Mouse (Mus musculus): Measurements from ENCODE around the gene Mapk9.

Mapk9 gene

DNA sequence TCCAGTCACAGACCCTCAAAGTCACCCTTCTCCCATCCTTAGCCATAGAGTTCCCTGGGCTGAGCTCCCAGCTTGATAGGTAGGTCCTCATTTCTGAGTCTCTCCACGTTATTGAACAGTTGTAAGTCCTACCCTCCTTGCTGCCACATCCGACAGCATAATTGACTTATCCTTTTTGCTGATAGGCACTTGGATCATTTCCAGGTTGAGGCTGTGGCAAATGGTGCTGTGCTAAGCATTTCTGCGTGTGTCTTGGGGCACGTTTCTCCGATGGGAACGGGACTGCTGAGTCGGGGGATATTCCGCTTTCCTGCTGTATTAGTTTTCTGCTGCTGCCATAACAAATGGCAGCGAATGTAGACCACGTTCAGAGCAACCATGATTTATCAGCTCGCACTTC, 47.3 kb downstream of the Mapk9 start:
- DNase-seq (ENCODE audit: low spot score), result no peak

- no peak for DNase-seq (ENCODE audit: low spot score)
These were observed 49.5 kb downstream of the Mapk9 start for GRCm38 (mm10) chr11:49895966-49896590.

DNA sequence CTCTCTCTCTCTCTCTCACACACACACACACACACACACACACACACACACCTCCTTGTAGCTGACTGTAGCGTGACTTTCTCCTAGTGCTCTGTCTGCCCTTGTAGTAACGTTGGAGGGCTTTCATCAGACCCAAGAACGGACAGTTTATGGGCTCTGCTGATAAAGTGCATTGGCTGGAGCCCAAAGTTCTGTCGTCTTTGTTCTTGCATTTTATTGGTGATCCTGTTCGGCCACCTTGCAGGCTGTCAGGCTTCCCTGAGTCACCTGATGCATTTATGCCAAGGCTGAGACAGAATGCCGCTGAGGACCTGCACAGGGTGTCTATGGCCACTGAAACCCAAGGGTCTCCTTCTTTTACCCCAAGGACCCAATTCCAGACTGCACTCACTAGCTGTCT, 53.5 kb downstream of the Mapk9 start:
- no peak for DNase-seq (ENCODE audit: low spot score)

DNA sequence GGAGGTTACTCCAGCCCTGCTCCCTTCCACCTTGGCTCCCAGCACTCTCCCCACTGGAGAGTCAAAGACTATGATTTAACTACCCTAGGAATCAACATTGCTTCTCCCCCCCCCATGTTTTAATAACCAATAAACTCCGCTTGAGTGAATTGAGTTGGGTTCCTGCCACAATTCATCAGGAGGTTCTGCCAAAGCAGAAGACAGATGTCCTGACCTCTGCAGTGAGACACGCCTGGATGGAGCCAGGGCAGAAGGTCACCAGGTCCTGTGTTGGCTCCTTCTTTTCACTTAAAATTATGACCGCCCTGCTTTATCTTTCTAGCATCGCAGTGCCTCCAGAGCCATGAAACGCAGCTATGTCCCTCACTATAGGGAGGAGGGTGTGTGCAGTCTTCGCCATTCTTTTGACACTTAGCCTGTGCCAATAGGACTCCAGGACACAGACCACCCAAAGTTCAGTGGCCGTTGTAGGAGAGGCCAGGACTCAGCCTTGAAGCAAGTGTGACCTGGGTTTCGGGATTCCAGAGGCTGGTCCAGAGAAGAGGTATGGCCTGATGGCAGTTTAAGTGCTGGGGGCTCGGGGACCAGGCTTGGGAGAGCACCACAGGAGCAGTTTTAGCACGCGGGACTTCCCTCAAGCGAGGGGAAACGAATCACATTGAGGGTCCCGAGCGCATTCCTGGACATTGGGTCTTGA, 54.6 kb downstream of the Mapk9 start:
- no peak for DNase-seq (ENCODE audit: low spot score)

DNA sequence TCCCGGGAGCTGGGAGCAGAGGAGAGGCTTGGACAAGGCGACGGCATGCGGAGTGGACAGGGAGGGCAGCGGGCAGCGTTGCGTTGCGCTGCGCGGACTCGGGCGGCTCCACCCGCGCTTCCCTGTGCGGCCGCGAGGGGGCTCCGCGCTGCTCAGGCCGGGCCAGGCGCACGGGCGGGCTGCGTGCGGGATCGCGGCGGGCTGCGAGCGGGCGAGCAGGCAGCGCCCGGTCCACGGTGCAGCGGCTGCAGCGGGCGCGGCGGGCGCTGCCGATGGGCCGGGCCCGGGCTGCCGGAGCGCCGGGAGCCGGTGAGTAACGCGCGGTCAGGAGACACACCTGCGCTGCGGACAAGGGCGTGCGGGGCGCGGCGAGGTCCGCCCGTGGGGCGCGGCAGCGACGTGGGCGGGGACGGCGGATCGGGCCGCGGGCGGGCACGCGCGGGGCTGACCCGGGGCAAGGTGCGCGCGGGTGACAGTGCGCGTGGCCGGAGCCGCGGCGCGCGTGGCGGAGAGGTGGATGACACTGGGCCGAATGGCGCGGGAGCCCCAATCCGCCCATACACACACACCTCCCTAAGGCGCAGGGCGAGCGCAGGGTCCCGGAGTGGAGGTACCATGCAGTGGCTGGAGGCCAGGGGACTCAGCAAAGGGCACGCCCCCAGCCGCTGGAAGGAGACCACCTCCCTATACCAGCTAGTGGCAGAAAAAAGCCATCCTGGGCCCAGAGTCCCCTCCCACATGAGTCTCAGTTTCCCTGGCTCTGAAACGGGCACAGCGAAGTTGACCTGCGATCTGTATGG, 55.3 kb downstream of the Mapk9 start, which contains the start of gene Rasgef1c:
Gene Rasgef1c, plus strand, starts transcription at position 177 of the 800 bp plus-strand sequence.
- no peak for DNase-seq (ENCODE audit: low spot score)

GRCm38 (mm10) chr11:49903333-49903732, 56.8 kb downstream of the Mapk9 start:
- no peak for DNase-seq (ENCODE audit: low spot score)

- DNase-seq (ENCODE audit: low spot score), result no peak
These were observed 72.1 kb downstream of the Mapk9 start for GRCm38 (mm10) chr11:49918521-49919180.

DNA sequence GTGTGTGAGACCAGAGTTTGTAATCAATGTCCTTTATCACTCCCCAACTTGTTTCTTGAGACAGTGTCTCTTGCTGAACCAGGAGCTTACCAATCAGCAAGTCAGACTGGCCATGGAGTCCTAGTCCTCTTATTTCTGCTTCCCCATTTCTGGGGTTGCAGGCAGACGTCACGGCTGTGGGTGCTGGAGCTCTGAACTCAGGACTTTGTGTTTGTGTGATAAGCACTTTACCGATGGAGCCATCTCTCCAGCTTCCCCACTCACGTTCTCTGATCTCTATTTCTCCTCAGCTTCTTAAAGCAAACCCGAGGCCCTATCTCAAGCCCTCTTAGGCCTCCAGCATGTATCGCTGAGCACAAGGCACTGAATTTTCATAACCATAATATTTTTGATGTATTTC, 72.8 kb downstream of the Mapk9 start:
- DNase-seq (ENCODE audit: low spot score), result no peak

DNA sequence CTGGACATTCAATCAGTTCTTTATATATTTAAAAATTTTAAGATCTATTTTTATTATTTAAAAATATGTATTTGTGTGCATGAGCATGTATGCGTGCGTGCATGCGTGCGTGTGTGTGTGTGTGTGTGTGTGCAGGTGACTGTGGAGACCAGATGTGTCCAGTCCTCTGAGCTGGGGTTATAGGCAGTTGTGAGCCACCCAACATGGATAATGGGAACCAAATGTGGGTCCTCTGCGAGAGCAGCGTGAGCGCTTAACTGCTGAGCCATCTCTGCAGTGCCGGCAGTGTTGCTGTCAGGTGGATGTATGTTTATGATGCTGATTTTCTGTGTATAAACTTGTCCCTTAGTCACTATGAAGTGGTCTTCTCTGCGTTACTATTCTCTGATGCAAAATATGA, 77.0 kb downstream of the Mapk9 start:
- no peak for DNase-seq (ENCODE audit: low spot score)

DNA sequence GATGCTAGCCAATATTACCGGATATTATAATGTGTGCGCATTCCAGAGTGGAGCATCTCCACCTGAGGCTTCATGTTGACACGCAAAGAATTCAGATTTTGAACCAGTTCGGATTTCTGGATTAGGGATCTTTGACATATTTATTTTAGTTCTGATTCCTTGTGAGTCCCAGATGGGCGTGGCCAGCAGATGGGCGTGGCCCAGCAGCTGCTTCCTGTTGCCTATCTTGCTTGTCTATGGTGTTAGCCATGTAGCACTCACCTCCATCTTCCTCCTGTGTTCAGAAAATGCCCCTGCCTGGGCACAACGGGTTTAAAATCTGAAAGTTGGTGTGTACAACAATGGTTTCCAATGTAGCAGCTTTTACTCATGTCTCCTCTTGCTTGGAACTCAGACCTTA, 79.6 kb downstream of the Mapk9 start:
- DNase-seq (ENCODE audit: low spot score), result no peak

- DNase-seq (ENCODE audit: low spot score), result no peak
These were observed 80.6 kb downstream of the Mapk9 start for GRCm38 (mm10) chr11:49927169-49927568.

- no peak for DNase-seq (ENCODE audit: low spot score)
These were observed 81.1 kb downstream of the Mapk9 start for GRCm38 (mm10) chr11:49927670-49928069.

DNA sequence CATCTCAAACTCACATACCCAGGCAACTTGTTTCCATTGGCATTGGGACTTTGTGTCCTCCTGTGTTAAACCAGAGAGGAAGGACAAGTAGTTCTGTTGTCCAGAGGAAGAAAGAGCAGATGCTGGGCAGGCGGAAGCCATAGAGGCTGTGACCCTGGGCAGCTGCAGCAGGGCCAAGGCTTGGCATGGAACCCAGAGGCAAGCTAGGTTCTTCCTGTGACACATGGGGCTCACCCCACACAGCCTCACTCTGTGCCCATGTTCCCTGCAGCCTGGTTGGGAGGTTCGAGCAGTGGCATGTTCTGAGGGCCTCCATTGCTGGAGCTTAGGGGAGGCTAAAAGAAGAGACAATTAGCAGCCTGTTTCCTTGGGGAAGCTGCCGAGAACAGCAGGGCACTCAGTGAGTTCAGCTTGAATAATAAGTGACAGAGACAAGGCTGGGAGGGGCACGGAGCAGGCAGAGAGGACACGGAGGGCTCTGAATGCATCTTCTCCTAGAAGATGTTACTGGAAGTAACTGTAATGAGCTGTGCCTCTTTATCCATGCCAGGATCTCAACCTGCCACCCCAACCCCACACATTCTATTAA, 84.6 kb downstream of the Mapk9 start:
- DNase-seq (ENCODE audit: low spot score), result no peak

DNA sequence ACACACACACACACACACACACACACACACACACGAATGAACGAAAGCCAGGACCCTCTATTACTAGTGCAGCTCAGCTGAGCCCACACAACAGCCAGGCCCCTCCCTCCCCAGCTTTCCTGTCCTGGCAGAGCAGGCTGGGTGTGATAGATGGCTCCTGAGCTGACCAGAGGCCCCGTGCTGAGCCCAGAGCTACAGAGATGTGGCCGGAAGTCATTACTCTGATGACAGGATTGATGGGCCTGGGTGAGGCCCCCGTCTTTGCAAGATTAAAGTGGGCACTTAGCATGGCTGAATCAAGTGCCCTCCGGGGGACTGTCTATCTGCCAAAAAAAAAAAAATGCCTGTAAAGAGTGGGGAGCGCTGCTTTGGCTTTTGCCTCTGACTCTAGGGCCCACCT, 85.3 kb downstream of the Mapk9 start:
- DNase-seq (ENCODE audit: low spot score), result no peak

- DNase-seq (ENCODE audit: low spot score), result no peak
These were observed 87.3 kb downstream of the Mapk9 start for GRCm38 (mm10) chr11:49933811-49934210.

DNA sequence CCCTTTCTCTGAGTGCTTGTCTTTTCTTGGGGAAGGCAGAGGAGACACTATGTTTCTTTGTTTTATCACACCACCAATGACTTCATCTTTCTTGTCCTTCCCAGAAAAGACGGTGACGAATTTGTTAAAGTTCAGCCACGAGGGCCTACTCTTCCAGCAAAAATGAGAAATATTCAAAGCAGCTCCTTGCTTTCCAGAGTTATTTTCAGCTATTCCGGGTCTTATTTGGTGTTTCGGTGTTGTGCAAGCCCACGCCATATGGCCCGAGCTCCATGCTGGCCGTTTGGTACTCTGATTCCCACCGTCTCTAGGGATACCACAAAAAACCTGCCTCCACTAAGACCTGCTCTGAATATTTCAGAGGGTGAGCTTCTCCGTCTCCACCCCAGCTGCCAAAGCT, 87.8 kb downstream of the Mapk9 start:
- DNase-seq (ENCODE audit: low spot score), result no peak

All from urinary bladder, postnatal 10 days (tissue).